Mouse (Mus musculus) megakaryocyte, embryonic 14.5 days (primary cell): ENCODE measurements around the gene Slc9a5.

ENCODE experiments used
- FLI1 ChIP-seq: IDR thresholded peaks from 2 replicates; pipeline ENCODE4 v1.6.1; 2012; ENCODE audit warnings: low read length, inconsistent platforms, mixed read lengths
- GATA1 ChIP-seq: IDR thresholded peaks from 3 replicates; pipeline ENCODE4 v1.6.1; 2012; ENCODE audit warnings: mixed read lengths, low read length, inconsistent platforms, borderline replicate concordance

- TF ChIP-seq GATA1, result no peak
- TF ChIP-seq FLI1, result no peak
Measured at GRCm38 (mm10) chr8:105336373-105337130, 12.1 kb upstream of the Slc9a5 start.
